In genomic region chr2:60838856-60839255, GRCm38 (mm10) we compare ENCODE assay signal across 13 mouse cellular contexts.
DNase-seq lines count a peak whose midpoint lies in the region; ATAC-seq lines count a peak whose summit lies in the region.
"Had no signal": no experiment of that assay in that cellular context is flagged by ENCODE, and none has a peak within 500 bp of the region (broad histone marks: within the 10 kb centered on the region; RNA-seq: fewer than 3 reads in every experiment).

No protein-coding gene starts in this region.

- intact Hi-C loops in left cerebral cortex, postnatal 4 days (cut with DNase I) = no loop called here

- peak overlapping the region; percentile 30; the same call in 1 of the 2 replicates for H3K27ac ChIP-seq in hindbrain, embryonic 13.5 days
- no peak overlapping the region for H3K27ac ChIP-seq in hindbrain, embryonic 12.5 days
- peak overlapping the region; percentile 58 for H3K27ac ChIP-seq in lung, embryonic 15.5 days

- H3K27me3 ChIP-seq in hindbrain, embryonic 13.5 days = no peaks in the 10 kb centered on the region
- H3K27me3 ChIP-seq in hindbrain, embryonic 12.5 days = no peaks in the 10 kb centered on the region
- H3K27me3 ChIP-seq in lung, embryonic 15.5 days = no peaks in the 10 kb centered on the region
- H3K27me3 ChIP-seq: CH12.LX had no signal

- no peak overlapping the region for H3K9ac ChIP-seq in hindbrain, embryonic 13.5 days
- no peak overlapping the region for H3K9ac ChIP-seq in hindbrain, embryonic 12.5 days
- H3K9ac ChIP-seq in lung, embryonic 15.5 days = no peak overlapping the region

- 67% methylated on average over 5 of the region's 5 CpGs for WGBS in hindbrain, embryonic 13.5 days
- 64% methylated on average over 5 of the region's 5 CpGs for WGBS in hindbrain, embryonic 12.5 days
- WGBS in lung, embryonic 15.5 days = 64% methylated on average over 5 of the region's 5 CpGs

- H3K4me1 ChIP-seq in hindbrain, embryonic 13.5 days (replicated peaks) = peaks cover 30% of the 10 kb centered on the region
- peaks cover 10% of the 10 kb centered on the region for H3K4me1 ChIP-seq in hindbrain, embryonic 12.5 days
- H3K4me1 ChIP-seq in lung, embryonic 15.5 days = peaks cover 53% of the 10 kb centered on the region

- H3K4me2 ChIP-seq in hindbrain, embryonic 13.5 days = no peak overlapping the region
- H3K4me2 ChIP-seq in hindbrain, embryonic 12.5 days (replicated peaks) = no peak overlapping the region
- no peak overlapping the region for H3K4me2 ChIP-seq in lung, embryonic 15.5 days

- no peaks in the 10 kb centered on the region for H3K9me3 ChIP-seq in hindbrain, embryonic 13.5 days
- no peaks in the 10 kb centered on the region for H3K9me3 ChIP-seq in hindbrain, embryonic 12.5 days (replicated peaks)
- H3K9me3 ChIP-seq in lung, embryonic 15.5 days = no peaks in the 10 kb centered on the region

- DNase-seq in heart, adult 9 months (ENCODE audit: low spot score in 2 of 2) = peak; percentile 71 to 83
- peak; percentile 40 for DNase-seq in kidney, adult 18-20 months
- no peak for DNase-seq in left cerebral cortex, postnatal 4 days
- no peak for DNase-seq in neural tube, embryonic 10.5 days (ENCODE audit: extremely low spot score, low spot score)
- DNase-seq: spleen, adult 18-20 months; thymus, adult 18-20 months had no signal

- no peaks in the 10 kb centered on the region for H3K36me3 ChIP-seq in hindbrain, embryonic 13.5 days
- no peaks in the 10 kb centered on the region for H3K36me3 ChIP-seq in hindbrain, embryonic 12.5 days
- peaks cover 4% of the 10 kb centered on the region for H3K36me3 ChIP-seq in lung, embryonic 15.5 days

- no peak for ATAC-seq in hindbrain, embryonic 13.5 days (ENCODE audit: low FRiP score)
- ATAC-seq in hindbrain, embryonic 12.5 days (ENCODE audit: low FRiP score) = no peak
- ATAC-seq in lung, embryonic 15.5 days (ENCODE audit: borderline replicate concordance, extremely low read depth, low FRiP score, low TSS enrichment) = no peak
- no peak for ATAC-seq in erythroblast, adult 5-6 weeks (replicated peaks; ENCODE audit: low FRiP score, poor library complexity, severe bottlenecking)
- ATAC-seq: forebrain, embryonic 16.5 days; hindbrain, embryonic 16.5 days had no signal

- no peak overlapping the region for H3K4me3 ChIP-seq in hindbrain, embryonic 13.5 days
- H3K4me3 ChIP-seq in hindbrain, embryonic 12.5 days = no peak overlapping the region
- no peak overlapping the region for H3K4me3 ChIP-seq in lung, embryonic 15.5 days

Comparison
In these comparisons a context has a peak if more than half of its experiments do, and no peak if none do; other contexts are left out.
1. DNase-seq: peak in heart, adult 9 months (2 of 2) and kidney, adult 18-20 months (single experiment); none in left cerebral cortex, postnatal 4 days (single experiment) and neural tube, embryonic 10.5 days (single experiment).